Mouse (Mus musculus) naive thymus-derived CD4-positive, alpha-beta T cell, adult 2 months (primary cell): ENCODE results near the gene Gm45062.

Source experiments
- DNase-seq: peaks from one replicate; pipeline ENCODE4 v3.0.0-alpha.2; 2011; ENCODE audit warnings: low read depth

The Gm45062 gene

GRCm38 (mm10) chr6:8619582-8620350, 360.5 kb downstream of the Gm45062 start:
- DNase-seq, result no peak

GRCm38 (mm10) chr6:8623045-8623444, 363.8 kb downstream of the Gm45062 start:
- DNase-seq, result no peak

- DNase-seq, result no peak
These were observed 369.0 kb downstream of the Gm45062 start for GRCm38 (mm10) chr6:8628226-8628625.

GRCm38 (mm10) chr6:8628715-8629267, 369.5 kb downstream of the Gm45062 start:
- DNase-seq, result no peak

GRCm38 (mm10) chr6:8630531-8630930, 371.3 kb downstream of the Gm45062 start:
- DNase-seq, result no peak

GRCm38 (mm10) chr6:8631362-8631761, 372.1 kb downstream of the Gm45062 start:
- DNase-seq, result no peak

- no peak for DNase-seq
These were observed 372.9 kb downstream of the Gm45062 start for GRCm38 (mm10) chr6:8631986-8632632.

GRCm38 (mm10) chr6:8632701-8633100, 373.5 kb downstream of the Gm45062 start:
- peak; percentile 41 for DNase-seq

- DNase-seq, result no peak
These were observed 378.9 kb downstream of the Gm45062 start for GRCm38 (mm10) chr6:8638122-8638521.

- DNase-seq, result no peak
These were observed 379.6 kb downstream of the Gm45062 start for GRCm38 (mm10) chr6:8638899-8639298.

GRCm38 (mm10) chr6:8639526-8639925, 380.3 kb downstream of the Gm45062 start:
- peak; percentile 21 for DNase-seq

- DNase-seq, result no peak
These were observed 381.6 kb downstream of the Gm45062 start for GRCm38 (mm10) chr6:8640863-8641262.

GRCm38 (mm10) chr6:8644703-8645102, 385.5 kb downstream of the Gm45062 start:
- DNase-seq, result no peak

GRCm38 (mm10) chr6:8645708-8646107, 386.5 kb downstream of the Gm45062 start:
- no peak for DNase-seq
